Mouse (Mus musculus) urinary bladder, postnatal 10 days (tissue): Measurements from ENCODE around the gene Camkk2.

ENCODE experiments used
- DNase-seq: peaks from one replicate; pipeline ENCODE4 v3.0.0; 2022; ENCODE audit warnings: low spot score

Camkk2 gene

DNA sequence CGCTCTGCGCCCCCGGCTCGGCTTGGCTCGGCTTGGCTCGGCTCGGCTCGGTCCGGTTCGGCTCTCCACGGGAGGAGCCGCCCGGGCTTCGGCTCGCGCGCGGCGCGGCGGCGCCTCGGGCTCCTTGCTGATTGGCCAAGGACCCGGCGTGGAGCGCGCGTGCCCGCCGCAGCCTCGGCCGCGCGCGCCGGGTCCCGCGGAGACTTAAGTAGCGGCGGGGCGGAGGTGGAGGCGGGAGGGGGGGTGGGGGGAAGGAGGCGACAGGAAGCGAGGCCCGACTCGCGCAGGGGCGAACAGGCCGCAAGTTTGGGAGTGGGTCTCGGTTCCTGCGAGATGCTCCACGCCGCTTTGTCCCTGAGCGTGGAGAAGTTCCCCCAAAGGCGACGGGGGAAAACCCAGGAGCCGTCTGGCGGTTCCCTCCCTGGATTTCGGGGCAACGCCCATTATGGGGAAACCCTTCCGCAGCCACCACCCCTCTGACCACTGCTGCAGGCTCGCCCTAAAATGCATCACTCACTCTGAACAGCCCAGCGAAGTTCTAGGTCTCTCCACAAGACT is at the start of gene Camkk2:
Gene Camkk2, minus strand, starts transcription at position 133 of the 558 bp plus-strand sequence.
- peak; percentile 32 for DNase-seq

DNA sequence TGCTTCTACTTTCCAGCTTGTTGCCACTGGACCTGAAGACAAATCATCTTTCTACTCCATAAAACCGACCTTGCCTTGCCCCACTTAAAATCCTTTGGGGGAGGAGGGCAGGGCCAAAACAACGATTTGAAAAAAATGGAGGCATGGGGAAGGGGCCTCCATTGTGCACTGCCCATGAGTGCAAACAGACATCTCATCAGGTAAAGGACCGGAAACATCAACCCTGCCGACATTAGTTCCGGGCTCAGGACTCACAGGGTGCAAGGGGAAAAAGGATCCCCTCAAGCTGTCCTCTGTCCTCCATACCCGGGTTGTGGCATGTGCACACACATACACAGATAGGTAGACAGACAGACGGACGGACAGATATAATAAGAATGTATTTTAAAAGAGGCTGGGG is 45.9 kb upstream of the Camkk2 start:
- no peak for DNase-seq

DNA sequence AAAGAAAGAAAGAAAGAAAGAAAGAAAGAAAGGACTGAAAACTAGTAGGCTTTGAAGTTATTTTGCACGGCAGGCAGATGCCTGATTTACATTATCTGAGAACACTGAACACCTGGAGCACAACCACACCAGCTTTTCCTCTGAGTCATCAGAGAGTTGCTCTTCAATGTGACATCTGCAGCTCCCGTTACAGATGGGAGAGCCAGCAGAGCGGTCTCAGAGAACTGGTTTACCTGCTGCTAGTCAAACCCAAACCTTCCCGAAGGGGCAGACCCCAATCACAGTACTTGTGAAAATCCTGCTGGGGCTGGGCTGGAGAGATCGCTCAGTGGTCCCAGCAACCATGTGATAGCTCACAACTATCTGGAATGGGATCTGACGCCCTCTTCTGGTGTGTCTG is 45.2 kb upstream of the Camkk2 start:
- DNase-seq: no peak

DNA sequence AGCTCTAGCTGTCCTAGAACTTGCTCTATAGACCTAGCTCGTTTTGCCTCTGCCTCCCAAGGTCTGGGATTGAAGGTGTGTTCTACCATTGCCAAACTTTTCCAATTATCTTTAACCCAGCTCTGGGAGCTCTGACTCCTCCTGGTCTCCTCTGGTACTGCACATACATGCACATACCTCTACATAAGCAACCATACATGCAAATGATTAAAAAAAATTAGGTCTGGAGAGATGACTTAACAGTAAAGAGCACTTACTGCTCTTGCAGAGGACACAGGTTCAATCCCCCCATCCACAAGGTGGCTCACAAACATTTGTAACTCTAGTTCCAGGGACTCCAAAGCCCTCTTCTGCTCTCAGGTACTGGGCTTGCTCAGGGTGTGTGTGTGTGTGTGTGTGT is 44.8 kb upstream of the Camkk2 start:
- DNase-seq: no peak

DNA sequence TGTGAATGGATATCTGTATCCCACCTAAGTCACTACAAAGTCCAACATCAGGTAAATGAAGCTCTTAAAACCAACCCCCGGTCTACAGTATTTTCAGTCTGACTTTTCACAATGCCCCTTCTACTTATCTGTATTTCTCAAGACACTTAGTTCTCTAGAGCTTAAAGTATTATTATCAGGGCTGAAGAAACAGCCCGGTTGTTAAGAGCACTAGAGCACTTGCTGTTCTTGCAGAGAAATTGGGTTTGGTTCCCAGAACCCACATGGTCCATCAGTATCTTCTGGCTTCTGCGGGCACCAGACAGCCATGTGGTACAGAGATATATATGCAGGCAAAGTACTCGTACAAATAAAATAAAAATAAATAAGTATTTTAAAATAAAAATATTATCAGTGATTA is 43.2 kb upstream of the Camkk2 start:
- DNase-seq: no peak

DNA sequence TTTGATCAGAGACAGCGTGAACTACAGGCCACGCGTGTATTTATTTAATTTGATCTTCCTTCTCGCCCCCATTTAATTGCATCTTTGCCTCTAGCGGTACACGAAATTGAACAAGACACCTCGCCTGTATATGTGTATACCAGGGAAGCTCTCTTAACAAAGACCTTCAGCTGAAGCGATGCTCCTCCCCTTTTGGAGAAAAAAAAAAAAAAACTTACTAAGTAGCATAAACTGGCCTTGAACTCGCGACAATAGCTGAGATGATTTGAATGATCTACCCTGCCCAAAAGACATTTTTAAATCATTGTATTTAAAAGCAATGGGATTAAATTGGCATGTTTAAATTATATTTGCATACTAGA is 42.3 kb upstream of the Camkk2 start:
- no peak for DNase-seq

DNA sequence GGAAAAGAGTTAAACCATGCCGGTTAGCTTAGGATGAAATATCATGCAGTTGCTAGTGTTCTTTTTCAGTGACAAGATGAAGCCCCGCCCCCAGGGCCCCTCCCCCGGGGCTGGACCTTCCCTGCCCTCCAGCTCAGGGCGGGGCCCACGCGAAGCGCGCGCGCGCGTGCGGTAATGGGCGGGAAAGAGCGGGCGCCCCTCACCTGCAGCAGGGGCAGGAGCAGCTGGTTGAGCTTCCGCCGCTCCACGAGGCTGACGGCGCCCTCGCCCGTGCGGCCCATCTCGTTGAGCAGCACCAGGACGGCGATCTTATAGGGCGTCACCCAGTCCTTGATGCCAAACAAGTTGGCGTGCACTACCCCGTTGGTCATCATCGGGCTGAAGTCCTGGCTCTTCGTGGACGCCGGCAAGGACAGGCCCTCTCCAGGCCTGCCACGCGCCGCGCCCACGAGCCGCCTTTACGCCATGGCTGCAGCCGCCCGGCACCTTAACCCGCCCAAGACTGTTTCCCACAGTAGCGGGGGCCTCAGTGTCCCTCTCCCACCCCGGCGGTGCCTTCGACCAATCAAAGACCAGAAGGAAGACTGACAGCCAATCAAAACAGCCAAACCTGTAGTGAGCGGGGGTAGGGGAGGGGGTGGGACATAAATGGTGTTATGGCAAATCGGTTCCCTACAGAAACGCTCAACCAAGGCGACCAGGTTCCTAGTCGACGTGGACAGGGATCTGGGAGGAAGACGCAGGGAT is 41.7 kb upstream of the Camkk2 start, which contains the start of gene Anapc5:
Gene Anapc5, minus strand, starts transcription at position 563 of the 747 bp plus-strand sequence.
- DNase-seq: peak; percentile 62

DNA sequence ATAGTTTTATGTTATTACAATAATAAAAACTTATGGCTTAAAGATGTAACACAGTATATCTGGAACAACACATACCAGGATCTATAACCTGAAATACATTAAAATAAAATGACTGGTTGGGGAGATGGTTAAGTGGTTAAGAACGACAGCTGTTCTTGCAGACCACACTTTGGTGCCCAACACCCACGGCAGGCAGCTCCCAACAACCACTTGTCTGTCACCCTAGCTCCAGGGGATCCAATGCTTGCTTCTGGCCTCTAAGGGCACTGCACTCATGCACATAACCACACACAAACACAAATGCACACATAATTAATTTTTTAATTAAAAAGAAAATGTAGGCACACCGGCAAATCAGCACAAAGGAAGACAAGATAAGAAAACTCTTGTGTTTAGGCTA is 33.5 kb upstream of the Camkk2 start:
- no peak for DNase-seq

DNA sequence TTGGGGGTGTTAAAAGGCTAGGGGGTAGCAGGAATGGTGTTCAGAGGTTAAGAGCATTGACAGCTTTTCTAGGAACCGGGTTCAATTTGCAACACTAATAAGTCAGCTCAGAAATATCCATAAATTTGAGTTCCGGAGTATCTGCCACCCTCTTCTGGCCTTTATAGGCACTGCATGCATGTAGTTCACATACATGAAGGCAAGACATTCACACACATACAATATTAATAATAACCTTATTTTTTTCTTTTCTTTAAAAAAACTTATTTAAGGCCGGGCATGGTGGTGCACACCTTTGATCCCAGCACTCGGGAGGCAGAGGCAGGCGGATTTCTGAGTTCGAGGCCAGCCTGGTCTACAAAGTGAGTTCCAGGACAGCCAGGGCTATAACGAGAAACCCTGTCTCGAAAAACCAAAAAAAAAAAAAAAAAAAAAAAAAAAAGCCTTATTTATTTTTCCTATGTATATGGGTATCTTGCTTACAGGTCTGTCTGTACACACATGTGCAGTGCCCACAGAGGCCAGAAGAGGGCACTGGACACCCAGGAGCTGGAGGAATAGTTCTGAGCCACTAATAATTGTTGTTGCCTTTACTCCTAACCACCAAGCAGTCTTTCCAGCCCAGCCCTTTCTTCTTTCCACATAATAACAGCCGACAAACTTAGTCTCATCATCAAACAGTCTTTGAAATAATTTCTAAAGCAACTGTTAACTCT is 32.3 kb upstream of the Camkk2 start:
- no peak for DNase-seq

DNA sequence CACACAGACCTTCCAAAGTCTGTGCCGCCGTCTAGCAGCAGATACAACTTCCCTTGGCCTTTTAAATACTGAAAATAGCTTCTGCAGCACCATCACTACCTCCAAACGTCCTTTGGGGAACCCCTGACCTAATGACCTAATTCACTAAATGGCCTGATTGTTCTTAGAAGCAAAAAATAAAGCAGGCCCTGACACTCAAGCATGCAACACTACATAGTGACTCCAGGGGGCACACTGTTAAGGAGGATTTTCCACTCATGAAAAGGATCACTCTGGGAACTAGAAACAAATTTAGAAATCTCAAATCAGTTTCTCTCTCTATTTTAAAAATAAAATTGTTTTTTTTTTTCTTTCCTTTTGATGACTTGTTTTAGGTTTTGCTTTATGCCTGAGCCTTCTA is 26.3 kb upstream of the Camkk2 start:
- DNase-seq: no peak

DNA sequence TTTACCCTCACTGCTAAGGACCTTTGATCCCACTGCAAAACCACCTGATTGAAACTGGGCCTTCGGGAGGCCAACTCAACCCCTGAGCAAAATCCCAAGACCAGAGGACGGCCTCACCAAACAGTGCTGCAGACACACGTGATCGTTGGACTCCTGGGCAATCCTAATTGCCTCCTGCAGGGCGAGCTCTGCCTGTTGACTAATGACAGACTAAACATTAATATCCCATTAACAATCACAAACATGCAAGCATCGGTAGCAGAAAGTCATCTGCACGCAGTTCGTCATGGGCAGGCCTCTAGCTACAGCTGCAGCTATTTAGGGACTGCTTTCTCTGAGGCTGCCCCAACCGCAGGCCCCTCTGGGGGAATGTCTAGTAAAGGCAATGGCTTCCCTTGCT is 23.5 kb upstream of the Camkk2 start:
- DNase-seq: no peak

DNA sequence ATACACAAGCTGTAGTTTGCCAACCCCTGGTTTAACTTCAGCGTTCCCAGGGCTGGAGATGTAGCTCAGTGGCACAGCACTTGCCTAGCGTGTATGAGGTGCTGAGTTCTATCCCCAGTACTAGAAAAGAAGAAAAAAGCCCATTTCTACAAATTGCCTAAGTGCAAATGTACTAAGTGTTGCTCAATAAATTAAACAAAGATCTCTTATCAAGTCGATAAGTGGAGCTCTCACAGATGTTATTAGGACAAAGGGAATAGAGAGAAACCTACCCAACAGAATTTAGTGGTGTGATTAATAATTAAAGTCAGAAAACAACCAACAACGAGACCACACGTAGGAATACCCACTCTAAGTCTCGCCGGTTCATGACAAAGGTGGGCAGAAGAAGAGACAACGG is 22.5 kb upstream of the Camkk2 start:
- DNase-seq: no peak

DNA sequence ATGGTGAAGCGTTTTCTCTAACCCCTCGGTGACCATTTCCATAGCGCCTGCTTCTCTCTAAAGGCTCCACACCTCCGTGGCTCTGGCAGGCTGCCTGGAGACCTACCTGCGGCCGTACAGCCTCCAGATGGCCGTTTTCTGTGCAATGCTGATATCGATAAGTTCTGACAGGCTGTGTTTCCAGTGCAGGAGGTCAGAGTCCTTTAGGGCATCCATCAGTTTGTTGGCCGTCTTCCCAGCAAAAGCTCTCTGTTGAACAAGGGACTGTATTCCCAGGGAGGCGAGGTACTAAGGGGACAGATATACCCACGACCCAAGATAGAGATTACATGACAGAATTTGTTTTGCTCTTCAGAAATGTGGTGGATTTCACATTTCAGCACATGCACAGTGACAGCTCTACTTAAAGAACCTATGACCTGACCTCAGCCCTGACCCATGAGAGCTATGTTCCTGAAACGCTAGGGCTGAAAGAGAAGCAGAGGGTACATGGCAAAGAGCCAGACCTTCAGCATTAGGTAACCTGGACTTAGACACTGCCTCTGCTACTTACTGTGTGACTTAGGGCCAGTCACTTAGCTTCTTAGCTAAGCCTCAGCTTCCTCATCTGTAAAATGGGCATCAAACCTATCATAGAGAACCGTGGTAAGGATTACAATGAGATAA is 21.3 kb upstream of the Camkk2 start:
- no peak for DNase-seq

DNA sequence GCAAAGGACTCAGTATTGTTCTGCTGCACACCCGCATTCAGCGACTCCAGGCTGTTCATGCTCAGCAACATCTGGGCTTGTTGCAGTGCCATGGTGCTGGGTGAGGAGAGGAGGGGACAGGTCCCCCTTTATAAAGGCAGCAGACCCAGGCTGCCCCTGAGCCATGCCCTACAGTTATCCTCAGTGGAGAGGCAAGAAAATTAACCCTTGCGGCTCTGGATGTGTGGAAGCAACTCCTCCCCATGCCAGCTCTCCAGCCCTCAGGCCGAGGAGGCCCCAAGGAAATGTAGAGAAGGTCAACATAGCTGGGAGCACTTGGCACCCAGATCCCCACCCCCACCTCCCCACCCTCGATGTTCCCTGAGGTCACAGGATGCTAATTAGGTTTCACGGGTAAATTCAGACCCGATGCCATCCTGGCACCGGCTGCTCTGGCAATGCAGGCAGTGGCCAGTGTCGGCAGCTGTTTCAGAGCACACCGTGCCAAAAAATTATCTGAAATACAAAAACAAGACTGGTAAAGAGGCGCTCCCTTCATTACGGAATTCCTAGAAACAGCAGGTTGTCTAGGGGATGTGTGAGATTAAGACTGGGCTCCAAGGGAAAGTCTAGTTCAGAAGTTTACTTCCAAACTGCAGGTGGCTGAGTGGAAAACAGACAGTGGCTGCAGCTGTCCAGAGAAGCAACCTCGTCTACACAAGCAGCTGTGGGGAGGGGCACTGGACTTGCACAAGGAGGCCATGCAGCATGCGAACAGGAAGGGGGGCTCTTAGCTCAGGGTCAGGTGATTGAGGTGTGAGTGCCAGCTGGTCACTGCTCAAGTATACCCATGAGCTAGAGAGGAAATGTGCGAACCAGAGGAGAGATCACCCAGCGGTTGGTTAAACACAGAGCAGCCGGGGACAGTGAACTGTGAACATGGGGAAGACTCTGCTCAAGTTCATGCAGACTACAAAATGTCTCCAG is 20.5 kb upstream of the Camkk2 start:
- DNase-seq: no peak

DNA sequence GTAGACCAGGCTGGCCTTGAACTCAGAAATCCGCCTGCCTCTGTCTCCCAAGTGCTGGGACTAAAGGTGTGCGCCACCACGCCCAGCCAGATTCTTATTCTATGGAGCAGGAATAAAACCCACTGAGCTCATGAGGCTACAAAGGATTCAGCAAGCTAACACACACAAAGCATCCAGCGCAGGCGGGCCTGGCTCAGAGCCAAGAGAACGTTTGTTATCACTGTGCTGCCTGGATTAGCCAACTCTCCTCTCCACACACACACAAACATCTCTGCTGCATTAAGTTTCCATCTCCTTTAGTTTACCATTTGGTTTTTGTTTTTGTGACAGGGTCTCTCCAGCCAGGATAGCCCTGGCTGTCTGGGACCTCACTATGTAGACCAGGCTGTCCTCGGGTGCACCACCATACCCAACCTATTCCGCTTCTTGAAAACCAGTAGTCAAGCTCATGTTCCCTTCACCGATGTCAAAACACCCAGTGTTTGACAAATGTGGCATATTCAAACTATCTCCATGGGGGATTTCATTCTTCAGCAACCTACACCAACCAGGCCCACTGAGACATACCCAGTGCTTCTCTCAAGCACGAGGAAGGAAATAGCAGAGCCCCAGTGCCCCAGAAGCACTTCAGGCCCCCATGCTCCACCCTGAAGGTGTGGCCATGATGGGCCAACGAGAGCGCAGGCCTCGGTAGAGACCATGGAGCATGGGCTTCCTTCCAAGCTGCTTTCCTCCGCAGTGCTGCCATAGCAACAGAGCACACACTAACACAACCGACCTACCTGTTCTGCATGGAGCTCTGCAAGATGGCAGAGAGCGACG is 19.6 kb upstream of the Camkk2 start:
- DNase-seq: peak; percentile 34

DNA sequence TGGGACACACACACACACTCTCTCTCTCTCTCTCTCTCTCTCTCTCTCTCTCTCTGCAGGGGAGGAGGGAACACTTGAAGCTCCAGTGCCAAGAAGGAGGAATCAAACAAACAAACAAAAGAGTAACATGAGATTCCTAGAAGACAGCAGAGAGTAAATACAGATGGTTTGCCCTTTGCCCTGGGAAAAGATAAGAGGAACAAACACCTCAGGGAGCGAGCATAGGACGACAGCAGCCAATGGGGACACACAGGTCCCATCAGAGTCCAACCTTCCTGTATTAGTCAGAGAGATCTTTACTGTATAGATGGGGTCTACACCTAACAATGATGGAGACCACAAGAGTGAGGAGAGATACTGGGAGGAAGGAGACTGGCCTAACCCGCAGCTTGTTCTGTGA is 18.7 kb upstream of the Camkk2 start:
- DNase-seq: no peak

DNA sequence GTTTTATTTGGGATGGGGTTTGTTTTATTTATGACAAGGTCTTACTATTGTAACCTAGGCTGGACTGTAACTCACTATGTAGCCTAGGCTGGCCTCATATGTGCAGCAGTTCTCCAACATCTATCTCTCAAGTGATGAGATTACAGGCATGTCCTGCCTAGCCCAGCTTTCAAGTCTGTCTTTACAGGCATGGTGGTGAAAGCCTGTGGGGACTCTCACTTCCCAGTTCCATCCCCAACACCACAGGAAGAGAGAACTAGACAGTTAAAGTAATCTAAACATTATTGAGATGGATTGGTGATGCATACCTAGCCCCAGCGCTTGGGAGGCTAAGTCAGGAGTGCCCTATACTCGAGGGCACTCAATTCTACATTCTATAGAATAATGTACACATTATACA is 9.5 kb upstream of the Camkk2 start:
- no peak for DNase-seq

DNA sequence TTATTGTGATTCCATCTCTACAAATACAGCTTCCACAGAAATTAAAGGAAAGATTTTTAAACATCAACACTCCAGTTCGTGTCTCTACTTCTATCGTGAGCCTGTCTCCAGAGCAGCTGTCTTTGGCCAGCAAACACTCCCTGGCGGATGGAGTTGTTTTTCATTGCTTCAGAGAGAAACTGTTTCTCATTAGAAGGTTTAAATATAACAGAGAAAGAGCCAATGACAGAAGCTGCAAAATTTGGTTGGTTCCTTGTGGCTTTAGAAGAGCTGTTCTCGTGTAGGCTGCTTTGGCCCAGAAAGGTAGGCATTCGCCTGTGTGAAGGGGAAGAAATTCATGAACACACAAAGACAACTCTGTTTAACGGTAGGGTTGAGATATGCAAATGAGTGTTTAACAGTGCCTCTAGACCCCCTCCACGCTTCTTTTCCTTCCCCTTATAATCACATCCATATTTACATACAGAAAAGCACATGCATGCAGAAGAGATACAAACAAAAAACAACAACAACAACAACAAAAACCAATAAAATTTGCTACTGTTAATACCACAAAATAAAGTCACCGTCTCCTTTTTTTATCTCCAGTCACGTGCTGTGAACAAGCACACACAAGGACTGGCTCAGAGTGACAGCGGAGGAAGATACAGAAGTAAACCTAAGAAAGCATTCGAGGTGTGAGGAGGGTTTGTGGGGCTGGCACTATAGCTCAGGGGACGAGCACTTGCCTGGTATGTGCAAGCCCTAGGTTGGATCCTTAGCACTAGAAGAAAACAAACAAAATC is 7.0 kb upstream of the Camkk2 start:
- no peak for DNase-seq

DNA sequence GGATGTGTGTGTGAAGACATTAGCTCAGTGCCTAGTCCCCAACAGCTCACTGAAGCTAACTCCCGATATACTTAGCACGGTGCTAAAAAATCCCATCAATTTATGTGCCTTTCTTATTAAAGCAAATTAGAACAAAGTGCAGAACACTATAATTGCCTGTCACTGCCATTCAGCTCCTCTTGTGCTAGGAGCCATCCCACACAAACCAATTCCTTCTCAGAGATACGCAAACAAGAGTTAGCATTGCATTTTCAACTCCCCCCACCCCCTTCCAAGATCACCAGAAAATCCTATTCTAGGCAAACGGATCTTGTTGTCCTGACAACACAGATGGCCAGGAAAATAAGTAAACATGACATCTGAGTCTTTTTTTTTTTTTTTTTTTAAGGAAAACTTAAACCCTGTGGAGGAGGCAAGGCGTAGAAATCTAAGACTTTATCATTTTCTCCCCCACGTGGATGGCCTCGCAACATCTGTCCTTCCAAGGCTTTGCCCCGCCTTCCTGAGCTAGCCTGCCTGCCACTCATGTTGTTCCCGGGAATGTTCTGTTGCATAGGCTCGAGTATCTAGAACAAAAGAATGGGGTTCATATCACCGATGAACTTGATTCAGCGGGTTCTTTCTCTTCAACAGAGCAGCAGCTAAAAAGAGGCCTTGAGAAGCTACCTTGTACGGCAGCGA is 4.7 kb upstream of the Camkk2 start:
- DNase-seq: no peak
